Mouse (Mus musculus): ENCODE results near the gene Tmem63a.
"Not testable (repeated sequence)": the region's sequence is repeated elsewhere in the genome, so short reads cannot be mapped to it uniquely, and the experiment has no call there.

Gene Tmem63a

DNA sequence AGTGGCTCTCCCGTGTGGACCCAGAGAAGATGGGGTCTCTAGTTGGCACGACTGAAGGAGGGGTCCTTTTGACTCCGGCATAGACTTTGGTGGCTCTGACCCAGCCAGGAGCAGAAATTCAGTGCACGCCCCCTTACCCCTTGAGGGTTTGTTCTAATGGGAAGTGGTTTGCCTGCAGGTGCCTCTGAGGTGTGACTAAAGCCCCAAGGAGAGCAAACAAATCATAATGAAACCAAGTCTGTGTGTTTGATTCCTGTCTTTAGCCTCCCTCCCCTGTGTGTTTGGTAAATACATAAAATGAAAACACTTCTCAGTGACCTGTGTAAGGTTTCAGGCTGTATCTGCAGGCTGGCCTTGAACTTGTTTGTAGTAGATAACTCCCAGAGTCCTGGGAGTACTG lies 15.9 kb upstream of the Tmem63a start:
- no peak for DNase-seq (ENCODE audit: low spot score in 2 of 2)

DNA sequence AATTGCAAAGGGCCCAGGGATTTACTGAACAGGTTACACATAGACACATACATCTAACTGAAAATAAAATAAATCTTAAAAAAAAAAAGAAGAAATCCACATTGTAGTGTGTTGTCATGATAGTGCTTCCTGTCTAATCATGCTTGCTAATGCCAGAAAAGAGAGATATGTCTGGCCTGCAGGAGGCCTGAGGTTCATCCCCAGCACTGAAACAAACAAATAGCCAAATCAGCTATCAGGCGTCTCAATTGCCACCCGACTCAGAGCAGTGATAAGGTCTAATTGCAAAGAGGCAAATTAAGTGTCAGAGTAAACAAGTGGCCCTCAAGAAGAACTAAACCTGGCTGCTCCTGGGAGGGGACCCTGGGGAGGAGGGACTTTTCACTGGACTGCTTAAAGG lies 12.5 kb upstream of the Tmem63a start:
- no peak for DNase-seq (ENCODE audit: low spot score in 2 of 2)

DNA sequence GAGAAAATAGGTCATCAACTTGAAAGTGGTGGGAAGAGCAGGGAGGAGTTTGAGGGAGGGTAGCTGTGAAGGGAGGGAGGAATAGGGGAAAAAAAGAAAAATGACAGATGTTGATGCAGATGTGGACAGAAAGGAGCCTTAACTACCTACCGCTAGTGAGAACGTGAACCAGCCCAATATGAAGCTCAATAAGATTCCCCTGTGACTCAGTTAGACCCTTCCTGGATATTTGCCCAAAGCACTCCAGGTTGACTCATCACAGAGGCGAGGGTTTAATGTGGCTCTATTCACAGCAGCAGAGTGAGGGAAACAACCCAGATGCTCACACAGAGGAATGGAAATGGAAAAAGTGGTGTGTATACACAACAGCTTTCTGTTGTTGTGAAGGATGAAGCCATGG lies 11.0 kb upstream of the Tmem63a start:
- DNase-seq (ENCODE audit: low spot score in 2 of 2) = no peak

DNA sequence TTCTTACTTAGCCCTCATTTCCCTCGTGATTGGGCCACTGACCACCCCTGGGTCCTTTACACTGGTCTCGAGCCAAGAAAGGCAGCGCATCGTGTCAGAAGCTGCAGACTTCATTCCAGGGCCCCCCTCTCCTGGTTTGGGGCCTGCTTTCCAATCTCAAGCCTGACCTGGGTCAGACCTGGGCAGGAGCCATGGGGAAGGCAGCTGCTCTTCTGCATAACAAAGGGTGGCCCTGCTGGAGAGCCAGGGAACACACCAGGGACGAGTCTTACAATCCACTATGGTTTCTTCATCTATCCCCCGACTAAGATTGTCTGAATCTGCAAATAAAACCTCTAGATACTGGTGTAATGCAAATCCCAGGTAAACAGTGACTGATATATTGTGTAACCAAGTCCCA lies 8.5 kb upstream of the Tmem63a start:
- no peak for DNase-seq (ENCODE audit: low spot score in 2 of 2)

DNA sequence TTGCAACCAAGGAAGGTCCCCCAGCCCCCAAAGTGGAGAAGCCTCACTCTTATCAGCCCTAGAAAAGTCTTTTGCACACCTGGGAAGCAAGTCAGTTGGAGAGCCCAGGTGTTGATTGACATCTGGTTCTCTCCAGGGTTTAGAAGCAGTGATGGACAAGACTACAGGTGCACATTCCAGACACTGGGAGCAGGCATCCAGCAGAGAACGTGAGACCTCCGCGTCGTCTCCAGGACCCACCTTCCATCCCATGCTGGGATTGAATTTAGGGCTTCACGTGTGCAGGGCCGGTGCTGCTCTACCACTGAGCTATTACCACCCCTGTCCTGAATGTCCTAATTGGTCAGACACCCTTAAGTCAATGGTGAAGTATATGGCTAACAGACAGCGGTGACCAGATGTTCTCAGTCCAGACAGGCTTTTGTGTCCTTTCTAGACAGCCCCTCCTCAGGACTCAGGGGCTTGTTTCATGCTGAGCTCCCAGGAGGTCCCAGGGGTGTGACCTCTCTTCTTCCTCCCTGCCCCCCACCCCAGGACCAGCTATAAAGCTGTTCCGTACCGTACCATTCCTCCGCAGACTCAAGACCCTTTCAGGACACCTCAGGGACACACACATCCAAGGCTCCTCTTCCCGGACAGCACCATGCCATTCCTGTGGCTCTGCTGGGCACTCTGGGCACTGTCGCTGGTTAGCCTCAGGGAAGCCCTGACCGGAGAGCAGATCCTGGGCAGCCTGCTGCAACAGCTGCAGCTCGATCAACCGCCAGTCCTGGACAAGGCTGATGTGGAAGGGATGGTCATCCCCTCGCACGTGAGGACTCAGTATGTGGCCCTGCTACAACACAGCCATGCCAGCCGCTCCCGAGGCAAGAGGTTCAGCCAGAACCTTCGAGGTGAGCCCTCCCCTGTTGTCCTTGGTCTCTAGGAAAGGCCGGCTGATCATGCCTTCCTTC lies 7.4 kb upstream of the Tmem63a start, which contains the start of gene Lefty1:
Gene Lefty1 (plus strand): TSS at position 556 of the 953 bp plus-strand sequence.
- DNase-seq (ENCODE audit: low spot score in 2 of 2) = no peak

DNA sequence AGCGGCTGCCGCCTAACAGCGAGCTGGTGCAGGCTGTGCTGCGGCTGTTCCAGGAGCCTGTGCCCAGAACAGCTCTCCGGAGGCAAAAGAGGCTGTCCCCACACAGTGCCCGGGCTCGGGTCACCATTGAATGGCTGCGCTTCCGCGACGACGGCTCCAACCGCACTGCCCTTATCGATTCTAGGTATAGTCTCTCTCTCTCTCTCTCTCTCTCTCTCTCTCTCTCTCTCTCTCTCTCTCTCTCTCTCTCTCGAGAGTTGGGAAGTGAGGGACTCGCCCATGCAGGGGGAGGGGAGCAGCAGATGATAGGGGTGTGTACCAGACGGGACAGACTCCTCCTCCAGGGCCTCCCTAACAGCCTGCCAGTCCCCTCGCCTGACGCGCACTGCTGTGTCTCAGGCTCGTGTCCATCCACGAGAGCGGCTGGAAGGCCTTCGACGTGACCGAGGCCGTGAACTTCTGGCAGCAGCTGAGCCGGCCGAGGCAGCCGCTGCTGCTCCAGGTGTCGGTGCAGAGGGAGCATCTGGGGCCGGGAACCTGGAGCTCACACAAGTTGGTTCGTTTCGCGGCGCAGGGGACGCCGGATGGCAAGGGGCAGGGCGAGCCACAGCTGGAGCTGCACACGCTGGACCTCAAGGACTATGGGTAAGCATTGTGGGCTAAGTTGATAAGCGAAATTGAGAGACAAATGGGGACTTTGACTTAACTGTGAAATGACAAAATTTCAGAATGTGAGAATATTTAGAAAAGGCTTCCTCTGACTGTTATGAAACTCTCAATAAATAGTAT lies 5.3 kb upstream of the Tmem63a start:
- DNase-seq (ENCODE audit: low spot score in 2 of 2) = peak; percentile 40 to 46

DNA sequence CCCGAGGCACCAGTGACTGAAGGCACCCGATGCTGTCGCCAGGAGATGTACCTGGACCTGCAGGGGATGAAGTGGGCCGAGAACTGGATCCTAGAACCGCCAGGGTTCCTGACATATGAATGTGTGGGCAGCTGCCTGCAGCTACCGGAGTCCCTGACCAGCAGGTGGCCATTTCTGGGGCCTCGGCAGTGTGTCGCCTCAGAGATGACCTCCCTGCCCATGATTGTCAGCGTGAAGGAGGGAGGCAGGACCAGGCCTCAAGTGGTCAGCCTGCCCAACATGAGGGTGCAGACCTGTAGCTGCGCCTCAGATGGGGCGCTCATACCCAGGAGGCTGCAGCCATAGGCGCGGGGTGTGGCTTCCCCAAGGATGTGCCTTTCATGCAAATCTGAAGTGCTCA lies 4.5 kb upstream of the Tmem63a start:
- DNase-seq (ENCODE audit: low spot score in 2 of 2) = not testable (repeated sequence)

DNA sequence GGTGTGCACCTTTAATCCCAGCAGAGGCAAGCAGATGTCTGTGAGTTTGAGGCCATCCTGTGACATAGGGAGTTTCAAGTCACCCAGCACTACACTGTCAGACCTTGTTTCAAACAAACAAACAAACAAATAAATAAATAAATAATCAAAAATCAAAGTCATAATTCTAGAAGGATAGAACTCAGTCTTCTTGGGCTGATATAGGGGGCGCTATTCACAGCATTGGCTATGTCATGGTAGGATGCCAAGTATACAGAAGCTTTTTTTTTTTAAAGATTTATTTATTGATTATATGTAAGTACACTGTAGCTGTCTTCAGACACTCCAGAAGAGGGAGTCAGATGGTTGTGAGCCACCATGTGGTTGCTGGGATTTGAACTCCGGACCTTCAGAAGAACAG lies 3.4 kb upstream of the Tmem63a start:
- DNase-seq (ENCODE audit: low spot score in 2 of 2) = not testable (repeated sequence)

DNA sequence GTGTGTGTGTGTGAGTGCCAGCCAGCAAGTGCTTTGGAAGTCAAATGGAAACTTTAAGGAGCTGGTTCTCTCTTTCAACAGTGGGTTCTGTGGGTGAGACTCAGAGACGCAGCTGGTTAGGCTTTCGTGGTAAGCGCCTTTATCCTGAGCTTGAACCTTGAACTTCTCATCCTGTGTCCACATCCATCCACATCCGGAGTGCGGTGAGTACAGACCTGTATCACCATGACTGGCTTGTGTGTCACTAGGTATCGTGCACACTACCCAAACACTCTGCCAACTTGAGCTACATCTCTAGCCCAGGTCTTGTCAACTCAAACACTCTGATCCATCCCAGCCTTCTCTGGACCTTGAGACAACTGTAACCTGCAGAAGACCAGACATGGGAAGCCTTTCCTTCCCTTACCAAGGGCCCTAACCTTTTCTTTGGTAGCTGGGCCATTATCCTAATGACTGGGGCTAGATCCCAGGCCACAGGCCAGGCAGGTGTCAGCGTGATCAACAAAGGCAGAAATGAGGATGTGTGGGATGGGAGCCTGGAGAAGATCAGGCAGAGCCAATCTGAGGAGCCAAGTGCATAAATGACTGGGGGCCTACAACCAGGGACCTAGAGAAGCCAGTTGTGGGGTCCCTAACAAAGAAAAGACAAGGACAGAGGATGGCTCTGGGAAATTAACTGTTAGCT lies 1.2 kb upstream of the Tmem63a start:
- no peak for DNase-seq (ENCODE audit: low spot score in 2 of 2)

DNA sequence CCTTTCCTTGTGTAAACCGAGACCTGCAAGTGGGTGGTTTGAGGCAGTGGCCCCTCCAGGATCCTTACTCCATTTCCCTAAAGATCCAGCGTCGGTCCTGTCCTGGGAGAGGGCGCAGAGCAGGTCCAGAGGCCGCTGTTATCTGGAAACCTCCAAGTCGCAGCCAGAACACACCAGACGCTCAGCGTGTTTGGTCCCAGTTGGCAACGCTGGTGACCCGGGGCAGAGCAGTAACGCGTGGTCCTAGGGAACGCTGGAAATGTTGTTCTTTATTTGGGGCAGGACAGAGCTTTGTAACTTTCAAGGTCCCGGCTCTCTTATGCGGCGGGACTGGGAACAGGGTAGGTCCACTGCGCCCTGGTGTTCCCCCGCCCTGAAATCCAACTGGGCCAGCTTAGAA lies 418 bp upstream of the Tmem63a start:
- no peak for DNase-seq (ENCODE audit: low spot score in 2 of 2)

DNA sequence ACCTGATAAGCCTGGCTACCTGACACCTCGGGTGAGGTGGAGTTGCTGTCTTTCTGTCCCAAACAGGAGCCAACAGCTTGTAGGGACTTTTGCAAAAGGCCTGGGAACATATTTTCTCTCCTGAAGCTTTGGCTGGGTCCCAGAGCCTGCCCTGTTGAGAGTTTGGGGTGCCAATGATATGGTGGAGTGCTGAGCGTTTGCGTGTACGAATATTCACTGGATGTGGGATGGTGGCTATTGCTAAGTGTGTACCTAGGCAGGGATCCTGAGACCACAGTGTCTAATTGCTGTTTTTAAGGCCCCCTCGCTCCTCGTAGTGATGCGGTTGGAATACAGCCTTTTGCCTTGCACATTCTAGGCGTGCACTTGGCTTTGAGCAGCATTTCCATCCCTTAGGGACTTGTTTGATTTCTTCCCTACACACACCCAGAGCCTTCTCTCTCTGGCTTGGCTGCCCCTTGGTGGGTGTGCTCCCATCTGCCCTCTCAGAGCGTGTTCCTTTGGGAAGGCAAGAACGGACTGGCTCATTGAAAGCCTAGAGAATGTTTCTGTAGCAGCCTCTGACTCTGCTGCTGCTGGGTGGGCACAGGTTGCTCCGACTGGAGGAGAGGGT lies 994 bp downstream of the Tmem63a start:
- DNase-seq (ENCODE audit: low spot score in 2 of 2) = no peak

DNA sequence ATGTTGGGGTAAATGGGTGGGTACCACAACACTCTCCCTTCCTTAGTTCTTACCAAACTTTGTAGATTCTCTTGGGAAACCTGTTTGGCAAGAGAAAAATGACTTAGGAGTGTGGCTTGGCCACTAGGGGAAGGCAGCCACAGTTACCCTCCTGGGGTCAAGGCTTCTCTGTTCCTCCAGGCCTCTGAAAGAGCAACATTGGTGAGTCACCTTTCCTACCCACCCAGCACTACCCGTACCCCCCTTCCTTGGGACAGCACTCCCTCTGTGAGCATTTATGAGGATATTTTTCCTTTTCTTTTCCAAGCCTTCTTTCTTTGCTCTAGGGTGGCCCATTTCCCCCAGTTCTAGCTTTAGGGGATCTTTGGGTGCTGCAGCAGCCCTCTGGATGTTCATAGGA lies 1.8 kb downstream of the Tmem63a start:
- no peak for DNase-seq (ENCODE audit: low spot score in 2 of 2)

DNA sequence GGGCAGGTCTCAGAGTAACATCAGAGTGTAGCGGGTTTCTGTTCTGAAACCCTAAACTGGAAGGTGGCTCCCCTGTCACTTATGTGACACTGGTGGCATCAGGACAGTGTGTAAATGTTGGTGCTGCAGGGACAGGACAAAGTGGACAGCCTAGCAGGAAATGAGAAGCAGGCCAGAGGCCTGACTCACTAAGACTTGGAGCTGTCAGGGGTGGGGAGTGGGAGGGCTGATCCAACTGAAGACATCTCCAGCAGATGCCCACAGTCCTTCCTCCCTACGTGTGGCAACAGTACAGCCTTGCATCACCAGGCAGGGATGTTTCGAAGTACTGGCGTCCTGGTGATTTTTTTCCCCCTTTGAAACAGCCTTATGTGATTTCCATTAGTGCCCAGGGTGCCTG lies 2.4 kb downstream of the Tmem63a start:
- no peak for DNase-seq (ENCODE audit: low spot score in 2 of 2)

DNA sequence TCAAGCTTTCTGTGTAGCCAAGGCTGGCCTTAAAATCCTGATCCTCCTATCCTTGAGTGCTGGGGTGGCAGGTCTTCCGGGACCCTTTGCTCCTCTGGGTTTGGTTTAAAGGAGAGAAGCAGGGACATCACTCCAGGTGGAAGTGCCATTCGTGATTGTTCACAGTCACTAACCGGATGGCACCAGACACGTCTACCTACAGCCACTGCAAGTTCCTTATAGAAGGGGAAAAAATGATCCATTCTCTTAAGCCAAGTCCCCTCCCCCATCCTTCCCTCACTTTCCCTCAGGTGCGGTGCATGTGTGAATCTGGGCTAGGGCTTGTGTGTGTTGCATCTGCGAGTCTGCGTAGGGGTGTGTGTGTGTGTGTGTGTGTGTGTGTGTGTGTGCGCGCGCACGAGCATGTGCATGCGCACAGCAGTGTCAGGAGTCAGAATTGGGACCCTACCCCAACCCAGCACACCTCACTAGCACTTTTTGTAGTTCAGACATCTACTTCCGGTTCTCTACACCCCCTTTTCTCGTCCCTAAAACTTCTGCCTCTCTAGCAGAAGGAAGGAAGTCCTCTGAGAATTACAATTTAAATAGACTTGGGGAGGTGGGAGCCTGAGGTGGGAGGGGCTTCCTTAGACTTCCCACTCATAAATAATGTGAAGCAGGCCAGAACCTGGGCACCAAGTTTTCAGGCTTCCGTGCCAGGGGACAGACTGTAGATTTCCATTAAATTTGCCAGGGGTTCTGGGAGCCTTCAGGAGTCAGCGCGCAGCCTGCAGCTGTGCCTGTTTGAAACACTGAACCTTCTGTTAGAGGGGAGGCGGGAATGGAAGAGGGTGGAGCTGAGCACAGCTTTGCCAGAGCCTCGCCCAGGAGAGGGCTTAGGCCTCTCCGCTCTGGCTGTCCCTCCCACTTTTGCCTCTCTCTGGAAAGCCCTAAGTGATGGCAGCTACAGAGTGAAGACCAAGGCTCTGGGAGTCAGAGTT lies 3.1 kb downstream of the Tmem63a start:
- DNase-seq (ENCODE audit: low spot score in 2 of 2) = peak; percentile 32 to 37

DNA sequence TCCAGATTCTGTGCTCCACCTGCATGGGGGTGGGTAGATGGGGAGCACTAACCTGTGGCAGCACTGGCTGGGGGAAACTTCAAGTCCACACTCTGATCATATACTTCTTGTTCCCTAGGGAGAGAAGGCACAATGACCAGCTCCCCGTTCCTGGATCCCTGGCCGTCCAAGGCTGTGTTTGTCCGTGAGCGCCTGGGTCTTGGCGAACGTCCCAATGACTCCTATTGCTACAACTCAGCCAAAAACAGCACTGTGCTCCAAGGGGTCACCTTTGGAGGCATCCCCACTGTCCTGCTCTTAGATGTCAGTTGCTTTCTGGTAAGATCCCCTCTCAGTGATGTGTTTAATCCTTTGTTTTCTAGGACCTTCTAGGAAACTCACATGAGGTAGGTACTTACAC lies 4.3 kb downstream of the Tmem63a start:
- no peak for DNase-seq (ENCODE audit: low spot score in 2 of 2)

DNA sequence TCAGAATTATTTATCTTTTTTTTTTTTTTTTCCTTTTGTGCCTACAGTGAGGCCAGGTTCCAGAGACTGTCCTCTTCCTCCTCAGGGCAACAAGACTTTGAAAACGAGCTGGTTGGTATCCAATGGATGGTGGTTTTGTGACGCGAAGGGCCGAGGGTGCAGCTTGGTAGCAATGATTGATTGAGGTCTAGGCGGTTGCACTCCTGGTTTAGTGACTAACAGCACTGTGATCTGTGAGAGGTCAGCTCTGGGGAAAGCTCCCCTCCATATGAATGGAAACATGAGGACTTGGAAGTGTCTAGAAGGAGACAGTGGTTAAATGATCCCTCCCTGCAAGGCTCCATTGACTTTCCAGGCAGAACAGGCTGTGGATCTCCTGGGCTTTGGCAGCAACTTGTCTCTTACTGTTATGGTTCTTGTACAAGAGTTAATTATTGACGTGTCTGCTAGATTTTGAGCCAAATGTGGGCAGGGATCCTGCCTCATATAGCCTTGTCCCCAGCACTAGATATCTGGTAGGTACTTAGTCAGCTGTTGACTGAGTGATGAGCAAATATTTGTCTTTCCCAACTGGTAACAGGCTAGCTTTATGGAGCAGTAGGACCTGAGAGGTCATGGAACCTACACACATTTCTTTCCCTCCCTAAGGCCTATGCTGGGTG lies 10.1 kb downstream of the Tmem63a start:
- DNase-seq (ENCODE audit: low spot score in 2 of 2) = no peak

DNA sequence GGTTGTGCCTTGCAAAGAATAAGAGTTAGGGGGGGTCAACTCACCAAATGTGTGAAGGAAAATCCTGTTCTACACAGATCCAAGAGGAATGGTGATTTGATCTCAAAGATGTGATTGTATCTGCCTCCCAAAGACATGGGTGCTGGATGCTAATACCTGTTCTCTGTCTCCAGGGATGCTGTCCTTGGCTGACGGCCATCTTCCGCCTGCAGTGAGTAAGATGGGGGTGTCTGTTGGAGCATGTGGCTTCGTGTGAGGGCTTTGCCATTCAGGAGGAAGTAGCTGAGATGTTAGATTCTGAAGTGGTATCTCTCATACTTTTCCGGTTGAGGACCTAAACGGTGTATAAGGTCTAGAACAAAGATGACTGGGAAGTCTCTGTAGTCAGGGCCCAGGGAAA lies 10.7 kb downstream of the Tmem63a start:
- DNase-seq (ENCODE audit: low spot score in 2 of 2) = no peak

DNA sequence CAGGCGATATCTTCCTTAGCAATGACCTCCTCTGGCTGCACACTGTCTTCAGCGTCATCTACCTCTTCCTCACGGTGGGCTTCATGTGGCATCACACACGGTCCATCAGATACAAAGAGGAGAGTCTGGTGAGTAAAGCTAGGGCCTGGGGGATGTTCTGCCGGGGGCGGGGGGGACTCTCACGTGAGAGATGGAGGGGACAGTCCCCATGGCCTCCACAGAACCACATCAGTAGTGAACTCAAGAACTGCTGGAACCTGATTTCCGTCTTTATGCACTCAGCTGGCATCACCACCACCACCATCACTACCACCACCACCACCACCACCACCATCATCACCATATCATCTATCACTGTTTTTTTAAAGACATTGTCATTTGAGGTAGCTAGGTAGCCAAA lies 14.3 kb downstream of the Tmem63a start:
- DNase-seq (ENCODE audit: low spot score in 2 of 2) = no peak

DNA sequence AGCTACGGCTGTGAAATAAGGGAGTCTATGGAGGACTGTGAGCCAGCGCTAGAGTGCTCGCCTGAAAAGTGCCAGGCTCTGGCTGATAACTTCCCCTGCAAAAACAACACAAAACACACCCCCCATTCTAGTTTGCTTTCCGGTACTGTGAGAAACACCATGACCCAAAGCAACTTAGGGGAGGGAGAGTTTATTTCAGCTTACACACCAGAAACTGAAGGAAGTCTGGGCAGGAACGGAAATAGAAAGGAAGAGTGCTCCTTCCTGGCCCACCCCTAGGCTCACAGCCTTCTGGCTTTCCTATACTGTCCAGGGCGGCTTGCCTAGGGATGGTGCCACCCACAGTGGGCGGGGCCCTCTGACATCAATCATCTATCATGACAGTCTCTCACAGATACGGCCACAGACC lies 14.8 kb downstream of the Tmem63a start:
- DNase-seq (ENCODE audit: low spot score in 2 of 2) = no peak

DNA sequence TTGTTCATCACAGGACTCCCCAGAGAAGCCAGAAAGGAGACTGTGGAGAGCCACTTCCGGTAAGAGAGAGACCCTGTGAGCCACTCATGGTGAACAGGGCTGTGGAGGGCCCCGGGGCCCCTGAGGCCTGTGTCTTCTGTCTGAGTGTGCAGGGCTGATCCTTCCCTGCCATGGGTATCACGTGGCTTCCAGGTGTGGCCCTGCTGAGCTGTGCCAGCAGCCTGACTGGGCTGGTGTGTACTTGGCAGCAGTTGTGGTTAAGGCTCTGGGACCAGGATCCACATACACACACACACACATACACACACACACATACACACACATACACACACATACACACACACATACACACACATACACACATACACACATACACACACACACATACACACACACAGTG lies 15.8 kb downstream of the Tmem63a start:
- DNase-seq (ENCODE audit: low spot score in 2 of 2) = no peak

All from right cerebral cortex, postnatal 10 days (tissue).